Mouse (Mus musculus) layer of hippocampus, adult 18-20 months (tissue): ENCODE data around the gene Nxnl1. TPM values are rescaled to one million over a fixed set of nuclear protein-coding genes. Genes with fewer than 3 reads are reported as not detected.

Experiments
- DNase-seq, 2 experiments: peaks; one replicate each; pipeline ENCODE4 v3.0.0; 2022; ENCODE audit warnings: low spot score in 2 of 2
- long read RNA-seq: library from polyadenylated mRNA; stranded (forward); transcript quantifications from one replicate; pipeline ENCODE4 v2.0.0, GENCODE M21; 2021
- total RNA-seq, 2 experiments: library from RNA; stranded (reverse); gene quantifications; 2 replicates each; pipeline ENCODE4 v1.2.3; 2021

The Nxnl1 gene
- under 1 TPM; 0.12 to 0.15 TPM for total RNA-seq
- long read RNA-seq, result 0 reads

GRCm38 (mm10) chr8:71566501-71566900 is at the start of gene Nxnl1:
Nxnl1 (minus strand) TSS chr8:71566601.
- DNase-seq, result no peak

GRCm38 (mm10) chr8:71613418-71613817 is 47.0 kb upstream of the Nxnl1 start:
- DNase-seq, result no peak

- no peak for DNase-seq
Observed at GRCm38 (mm10) chr8:71612141-71612540, 45.7 kb upstream of the Nxnl1 start.

GRCm38 (mm10) chr8:71610822-71611651 is 44.6 kb upstream of the Nxnl1 start, which contains the start of gene Colgalt1:
Colgalt1 (plus strand) TSS chr8:71610998.
- DNase-seq, result peak; percentile 97 to 99

- DNase-seq, result no peak
Observed at GRCm38 (mm10) chr8:71604021-71604420, 37.6 kb upstream of the Nxnl1 start.

GRCm38 (mm10) chr8:71602666-71603334 is 36.4 kb upstream of the Nxnl1 start:
- DNase-seq, result peak; percentile 47 to 69

- no peak for DNase-seq
Observed at GRCm38 (mm10) chr8:71601939-71602665, 35.7 kb upstream of the Nxnl1 start.

GRCm38 (mm10) chr8:71598841-71599240 is 32.4 kb upstream of the Nxnl1 start:
- DNase-seq, result no peak

GRCm38 (mm10) chr8:71598375-71598774 is 32.0 kb upstream of the Nxnl1 start:
- no peak for DNase-seq

GRCm38 (mm10) chr8:71597451-71597850 is 31.1 kb upstream of the Nxnl1 start, which contains the start of gene Fam129c:
Fam129c (plus strand) TSS chr8:71597648.
- no peak for DNase-seq

- no peak for DNase-seq
Observed at GRCm38 (mm10) chr8:71596798-71597197, 30.4 kb upstream of the Nxnl1 start.

GRCm38 (mm10) chr8:71596384-71596783 is 30.0 kb upstream of the Nxnl1 start:
- DNase-seq, result no peak

GRCm38 (mm10) chr8:71595862-71596261 is 29.5 kb upstream of the Nxnl1 start:
- peak; percentile 77 to 94 for DNase-seq

- DNase-seq, result no peak
Observed at GRCm38 (mm10) chr8:71594324-71594722, 27.9 kb upstream of the Nxnl1 start.

- DNase-seq, result no peak
Observed at GRCm38 (mm10) chr8:71593556-71594323, 27.3 kb upstream of the Nxnl1 start.

GRCm38 (mm10) chr8:71592374-71593170 is 26.2 kb upstream of the Nxnl1 start:
- peak; percentile 91 to 95 for DNase-seq

- DNase-seq, result peak; percentile 95 to 97
Observed at GRCm38 (mm10) chr8:71591471-71592373, 25.3 kb upstream of the Nxnl1 start, which contains the start of gene Pgls. Pgls (plus strand) TSS chr8:71592176.

- no peak for DNase-seq
Observed at GRCm38 (mm10) chr8:71591017-71591416, 24.6 kb upstream of the Nxnl1 start.

GRCm38 (mm10) chr8:71588762-71589161 is 22.4 kb upstream of the Nxnl1 start:
- DNase-seq, result no peak
